Mouse (Mus musculus) brain, embryonic 14.5 days (tissue): ENCODE results near the gene Mettl7a2.

Source experiments
- CTCF ChIP-seq: fragments of 200-500 bp; IDR thresholded peaks from 2 replicates; pipeline ENCODE4 v1.5.1; 2012; ENCODE audit warnings: inconsistent platforms, mild to moderate bottlenecking, moderate library complexity, borderline replicate concordance; ENCODE audit not compliant: insufficient read depth, insufficient read length; ENCODE audit errors: extremely low read depth
- POLR2A ChIP-seq: fragments of 200-500 bp; IDR thresholded peaks from 2 replicates; pipeline ENCODE4 v1.6.1; 2012; ENCODE audit warnings: mild to moderate bottlenecking, inconsistent platforms, borderline replicate concordance; ENCODE audit not compliant: poor library complexity, insufficient read depth, insufficient read length, severe bottlenecking; ENCODE audit errors: extremely low read depth

DNA sequence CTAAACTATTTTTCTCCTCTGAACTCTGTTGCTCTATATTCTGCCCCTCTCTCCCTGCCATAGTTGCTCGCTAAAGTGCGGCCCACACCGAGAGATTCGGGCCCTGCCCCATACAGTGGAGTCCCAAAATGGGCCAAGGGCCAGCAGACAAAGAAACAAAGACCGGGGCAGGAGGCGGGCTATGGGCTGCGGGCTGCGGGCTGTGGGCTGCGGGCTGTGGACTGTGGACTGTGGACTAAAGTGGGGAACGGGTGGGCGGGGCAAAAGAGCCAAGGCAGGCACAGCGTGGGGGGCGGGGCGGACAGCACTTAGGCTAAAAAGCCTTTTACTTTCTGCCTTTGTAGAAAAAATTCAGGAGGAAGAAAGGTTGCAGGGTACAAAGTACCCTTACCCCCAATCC, 6.2 kb upstream of the Mettl7a2 start:
- TF ChIP-seq CTCF (no peak), POLR2A (no peak)
